Mouse (Mus musculus) midbrain, embryonic 16.5 days (tissue): Measurements from ENCODE around the gene Krt36. TPM values are rescaled to one million over a fixed set of nuclear protein-coding genes. Genes with fewer than 3 reads are reported as not detected.

Source experiments
- ATAC-seq: fragments of 200-750 bp; cut with Nextera tagmentation; 2 replicates; pipeline ENCODE4 v1.8.0; 2017; ENCODE audit warnings: moderate TSS enrichment
- H3K27ac ChIP-seq: fragments of 300-500 bp; sonication (generic); 2 replicates; pipeline ENCODE4 v1.5.1; 2014; ENCODE audit warnings: mild to moderate bottlenecking, low read length, mixed read lengths
- H3K27me3 ChIP-seq: fragments of 300-500 bp; sonication (generic); 2 replicates; pipeline ENCODE4 v1.6.1; 2014; ENCODE audit warnings: low read depth, low read length, mixed read lengths; ENCODE audit not compliant: control insufficient read depth, insufficient read depth
- H3K36me3 ChIP-seq: fragments of 300-500 bp; sonication (generic); 2 replicates; pipeline ENCODE4 v1.6.1; 2014; ENCODE audit warnings: mild to moderate bottlenecking, low read length, moderate library complexity, mixed read lengths; ENCODE audit not compliant: control insufficient read depth, insufficient read depth
- H3K4me1 ChIP-seq: fragments of 300-500 bp; sonication (generic); 2 replicates; pipeline ENCODE4 v1.6.1; 2014; ENCODE audit warnings: mild to moderate bottlenecking, low read length, mixed read lengths; ENCODE audit not compliant: control insufficient read depth, insufficient read depth
- H3K4me2 ChIP-seq: fragments of 300-500 bp; sonication (generic); 2 replicates; pipeline ENCODE4 v1.6.1; 2014; ENCODE audit warnings: mild to moderate bottlenecking, low read length, mixed read lengths
- H3K4me3 ChIP-seq: fragments of 300-500 bp; sonication (generic); 2 replicates; pipeline ENCODE4 v1.5.1; 2014; ENCODE audit warnings: low read depth, mild to moderate bottlenecking, low read length, moderate library complexity, mixed read lengths
- H3K9ac ChIP-seq: fragments of 300-500 bp; sonication (generic); 2 replicates; pipeline ENCODE4 v1.6.1; 2014; ENCODE audit warnings: low read depth, low read length, mixed read lengths
- H3K9me3 ChIP-seq: fragments of 300-500 bp; sonication (generic); replicated peaks from 2 replicates; pipeline ENCODE4 v1.6.1; 2014; ENCODE audit warnings: mild to moderate bottlenecking, low read length, mixed read lengths; ENCODE audit not compliant: control insufficient read depth, poor library complexity, severe bottlenecking
- WGBS: fragments of 180-500 bp; shearing (Covaris S2); extraction: QIAGEN DNeasy Blood & Tissue Kit; methylation state at CpG from one replicate; pipeline ENCODE4 v1.1.7; 2014; 5-methylcytosine and 5-hydroxymethylcytosine counted together
- polyA plus RNA-seq: library from polyadenylated mRNA; unstranded; fragments of >200 nt; fragmentation: Nextera tagmentation; extraction: Ambion mirVana; gene quantifications from 2 replicates; pipeline ENCODE4 v1.2.1, GENCODE M21; 2015

Gene Krt36
- polyA plus RNA-seq, 1 experiment from 2014 or later: not detected

DNA sequence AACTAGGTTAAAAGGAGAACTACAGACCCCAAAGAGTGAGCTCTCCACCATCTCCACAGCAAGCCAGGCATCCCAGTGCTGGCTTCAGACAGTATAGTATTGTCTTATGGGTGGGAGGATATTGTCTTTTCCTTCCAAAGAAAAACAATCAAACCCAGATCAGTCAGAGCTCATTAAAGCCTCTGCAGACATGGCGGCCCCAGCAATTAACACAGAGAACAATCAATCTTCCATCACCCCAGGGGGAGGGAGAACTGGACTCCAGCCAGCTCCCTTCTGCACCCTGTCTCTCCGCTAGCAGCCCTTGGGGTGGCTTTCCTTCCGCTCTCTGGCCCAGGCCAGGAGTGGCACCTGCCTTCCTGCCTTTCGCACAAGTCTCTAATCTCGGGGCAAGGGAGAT lies 32.3 kb upstream of the Krt36 start:
- ATAC-seq: no peak

DNA sequence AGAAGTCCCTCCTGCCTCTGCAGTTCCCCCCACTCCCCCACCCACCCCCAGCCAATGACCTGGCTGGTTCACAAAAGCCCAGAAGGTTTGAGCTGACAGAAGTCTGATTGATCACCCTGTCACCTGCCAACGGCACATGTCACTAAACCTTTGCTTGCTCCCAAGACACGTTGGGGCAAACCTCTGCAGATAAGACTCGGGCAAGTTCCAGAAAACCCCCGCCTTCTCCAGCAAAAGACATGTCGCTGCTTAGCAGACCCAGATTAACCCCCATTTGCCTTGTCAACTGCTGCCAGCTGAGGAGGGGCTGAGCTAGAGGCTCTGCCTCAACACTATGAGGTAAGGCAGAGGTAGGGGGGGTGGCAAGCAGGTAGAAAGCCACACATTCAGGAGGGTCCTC lies 31.1 kb upstream of the Krt36 start:
- H3K36me3 ChIP-seq: no peaks in the 10 kb centered on the region
- no peak overlapping the region for H3K4me3 ChIP-seq
- H3K27ac ChIP-seq: no peak overlapping the region
- WGBS: 31% methylated on average over 5 of the region's 5 CpGs
- H3K9me3 ChIP-seq: no peaks in the 10 kb centered on the region
- ATAC-seq: no peak
- no peak overlapping the region for H3K4me2 ChIP-seq
- no peak overlapping the region for H3K9ac ChIP-seq
- no peaks in the 10 kb centered on the region for H3K27me3 ChIP-seq
- 0 out of 2 replicates have a peak, but pooled peaks cover 3% of the 10 kb centered on the region for H3K4me1 ChIP-seq

More for the DNA sequence above, 32.3 kb upstream of the Krt36 start:
- H3K27me3 ChIP-seq: no peaks in the 10 kb centered on the region
- H3K36me3 ChIP-seq: no peaks in the 10 kb centered on the region
- no peaks in the 10 kb centered on the region for H3K9me3 ChIP-seq
- no peak overlapping the region for H3K27ac ChIP-seq
- no peak overlapping the region for H3K4me2 ChIP-seq
- 0 out of 2 replicates have a peak, but pooled peaks cover 3% of the 10 kb centered on the region for H3K4me1 ChIP-seq
- no peak overlapping the region for H3K4me3 ChIP-seq
- no peak overlapping the region for H3K9ac ChIP-seq
- WGBS: 31% methylated on average over 5 of the region's 5 CpGs

DNA sequence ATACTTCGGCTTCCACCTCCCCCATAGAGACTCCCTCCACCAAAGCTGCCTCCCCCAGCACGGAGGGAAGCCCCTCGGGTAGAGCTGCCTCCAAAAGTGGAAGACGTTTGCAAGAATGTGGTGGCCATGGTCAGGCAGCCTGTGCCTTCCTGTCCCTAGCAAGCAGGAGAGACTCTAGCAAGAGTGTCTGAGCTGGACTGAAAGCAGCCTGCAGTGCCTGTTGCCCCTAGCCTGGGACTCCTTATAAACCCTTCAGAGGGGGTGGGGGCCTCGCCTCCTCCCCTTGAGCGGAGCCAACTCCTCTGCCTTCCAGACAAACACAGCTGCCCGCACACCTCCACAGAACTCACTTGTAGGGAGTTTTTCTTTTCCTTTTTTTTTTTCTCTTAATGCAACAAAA lies 30.3 kb upstream of the Krt36 start, which contains the start of gene Krt15:
Gene Krt15 (minus strand): TSS at position 198 of the 400 bp plus-strand sequence.
- Histone ChIP-seq H3K9ac (no peak within 1 kb of the TSS), H3K36me3 (no peaks in the 10 kb centered on the region), H3K27ac (no peak within 1 kb of the TSS), H3K4me3 (no peak within 1 kb of the TSS), H3K27me3 (no peaks in the 10 kb centered on the region), H3K4me2 (no peak within 1 kb of the TSS), H3K4me1 (0 out of 2 replicates have a peak, but pooled peaks cover 3% of the 10 kb centered on the region), H3K9me3 (no peaks in the 10 kb centered on the region)
- no peak for ATAC-seq
- 65% methylated on average over 7 of the region's 7 CpGs for WGBS

DNA sequence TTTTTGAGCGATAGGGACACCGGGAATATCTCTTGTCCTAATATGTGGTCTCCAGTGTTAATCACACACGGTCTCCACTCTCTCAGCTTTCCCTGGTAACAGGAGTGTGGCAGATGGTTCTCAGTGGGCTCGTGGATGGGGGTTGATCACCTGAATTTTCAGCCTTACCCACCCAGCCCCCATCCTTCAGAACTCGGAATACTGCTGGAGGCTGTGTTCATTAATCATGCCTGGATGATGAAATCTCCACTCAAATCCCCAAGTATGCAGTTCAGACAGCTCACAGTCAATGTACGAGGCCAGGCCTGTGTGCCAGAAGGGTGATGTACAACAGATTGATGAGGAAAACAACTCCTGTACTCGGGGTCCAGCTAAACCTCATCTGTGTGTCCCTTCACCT lies 19.5 kb upstream of the Krt36 start:
- Histone ChIP-seq H3K4me3 (no peak overlapping the region), H3K9ac (no peak overlapping the region), H3K4me1 (no peaks in the 10 kb centered on the region), H3K27ac (no peak overlapping the region), H3K27me3 (no peaks in the 10 kb centered on the region), H3K36me3 (no peaks in the 10 kb centered on the region), H3K9me3 (no peaks in the 10 kb centered on the region), H3K4me2 (no peak overlapping the region)
- ATAC-seq: no peak
- WGBS: 77% methylated on average over 7 of the region's 7 CpGs

DNA sequence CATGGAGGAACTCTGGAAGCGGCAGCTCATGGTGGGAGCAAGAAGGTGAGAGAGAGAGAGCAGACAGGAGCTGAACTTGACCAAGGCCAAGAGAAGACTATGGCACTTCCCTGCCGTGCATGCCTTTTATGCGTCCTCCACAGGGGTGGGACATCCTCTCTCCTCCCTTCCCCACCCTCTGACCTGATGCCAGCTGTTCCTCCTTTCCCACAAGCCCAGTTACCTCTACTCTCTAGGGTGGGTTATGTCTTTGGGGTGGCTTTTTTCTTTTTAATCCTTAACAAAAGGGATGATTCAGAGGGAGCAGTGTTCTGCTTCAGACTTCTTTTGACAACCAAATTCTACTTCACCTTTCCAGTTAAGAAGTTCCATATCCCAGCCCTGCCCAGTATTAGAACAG lies 16.0 kb upstream of the Krt36 start, which contains the start of gene Krt13:
Gene Krt13 (minus strand): TSS at position 101 of the 400 bp plus-strand sequence.
- ATAC-seq: no peak
- Histone ChIP-seq H3K9me3 (no peaks in the 10 kb centered on the region), H3K4me3 (no peak within 1 kb of the TSS), H3K36me3 (no peaks in the 10 kb centered on the region), H3K27ac (no peak within 1 kb of the TSS), H3K4me2 (no peak within 1 kb of the TSS), H3K9ac (no peak within 1 kb of the TSS), H3K27me3 (no peaks in the 10 kb centered on the region), H3K4me1 (no peaks in the 10 kb centered on the region)
- 86% methylated on average over 3 of the region's 3 CpGs for WGBS

DNA sequence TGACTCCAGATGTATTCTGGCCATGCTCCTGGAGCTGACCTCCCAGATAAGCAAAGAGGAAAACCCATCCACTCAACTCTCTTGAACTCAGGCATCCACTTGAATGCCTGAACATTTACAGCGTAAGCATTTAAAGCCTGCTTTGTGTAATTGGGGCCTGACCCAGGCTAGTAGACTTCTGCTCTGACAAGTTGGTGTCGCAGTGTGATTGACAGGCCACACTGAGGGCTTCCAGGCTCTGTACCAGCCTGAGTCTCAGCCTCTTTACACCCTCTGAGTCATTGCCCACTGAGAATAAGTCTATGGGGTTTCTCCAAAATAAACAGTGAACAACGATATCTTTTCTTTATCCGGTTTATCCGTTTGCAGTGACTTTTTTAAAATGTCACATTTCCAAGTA lies 14.9 kb upstream of the Krt36 start:
- Histone ChIP-seq H3K27ac (no peak overlapping the region), H3K27me3 (no peaks in the 10 kb centered on the region), H3K4me1 (no peaks in the 10 kb centered on the region), H3K36me3 (no peaks in the 10 kb centered on the region), H3K4me2 (no peak overlapping the region), H3K4me3 (no peak overlapping the region), H3K9me3 (no peaks in the 10 kb centered on the region), H3K9ac (no peak overlapping the region)
- no peak for ATAC-seq
- 92% methylated on average over 5 of the region's 5 CpGs for WGBS

DNA sequence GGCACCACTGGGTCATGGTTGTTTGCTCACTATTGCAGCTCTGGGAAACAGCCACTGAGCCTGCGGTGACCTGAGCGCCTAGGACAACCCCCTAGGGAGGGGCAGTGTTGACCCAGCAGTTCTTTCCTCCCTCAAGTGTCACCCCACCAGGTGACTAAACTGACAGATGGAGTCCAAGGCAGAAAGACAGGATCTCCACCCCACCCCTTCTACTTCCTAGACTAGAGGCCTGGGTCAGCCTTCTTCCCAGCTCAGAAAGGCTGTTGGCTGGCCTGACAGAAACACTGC lies 8.3 kb upstream of the Krt36 start:
- no peak overlapping the region for H3K4me3 ChIP-seq
- no peak overlapping the region for H3K4me2 ChIP-seq
- 66% methylated on average over 2 of the region's 2 CpGs for WGBS
- H3K36me3 ChIP-seq: no peaks in the 10 kb centered on the region
- H3K27me3 ChIP-seq: no peaks in the 10 kb centered on the region
- no peaks in the 10 kb centered on the region for H3K9me3 ChIP-seq
- H3K4me1 ChIP-seq: no peaks in the 10 kb centered on the region
- H3K27ac ChIP-seq: no peak overlapping the region
- ATAC-seq: no peak
- H3K9ac ChIP-seq: no peak overlapping the region

DNA sequence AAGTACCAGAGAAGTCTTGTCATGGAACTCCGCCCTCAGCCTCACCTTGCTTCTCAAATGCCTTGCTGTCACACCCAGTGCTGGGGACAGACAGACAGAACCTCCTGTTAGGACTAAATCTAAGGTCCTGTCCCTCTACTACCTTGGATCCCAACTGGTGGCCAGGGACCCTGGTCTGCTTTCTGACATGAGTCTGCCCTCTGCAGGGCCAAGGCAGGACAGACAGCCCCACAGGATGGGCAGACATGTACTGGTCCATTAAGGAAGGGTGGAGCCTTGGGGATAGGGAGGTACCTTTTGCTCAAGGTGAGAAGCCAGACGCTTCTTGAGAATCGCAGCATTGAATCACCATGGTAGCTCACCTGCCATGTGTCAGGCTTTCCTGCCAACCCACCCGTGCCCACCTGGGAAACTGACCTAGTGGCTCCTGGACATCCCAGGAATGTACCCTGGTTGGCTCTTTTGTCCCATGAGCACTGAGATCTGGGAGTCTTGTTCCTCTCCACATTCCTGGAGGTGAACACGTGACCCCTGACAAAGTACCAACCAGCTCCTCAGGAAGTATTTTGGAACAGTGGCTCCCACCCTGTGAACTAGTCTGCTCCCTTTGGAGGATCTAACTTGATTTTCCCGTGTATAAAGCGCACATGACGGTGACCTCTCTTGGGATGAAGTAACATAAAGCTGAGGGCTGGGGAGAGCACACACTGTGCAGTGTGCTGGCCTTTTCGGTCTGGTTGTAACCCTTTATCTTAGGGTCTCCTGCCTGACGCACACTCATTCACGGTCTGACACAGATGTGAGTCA lies 7.7 kb upstream of the Krt36 start:
- Histone ChIP-seq H3K27ac (no peak overlapping the region), H3K36me3 (no peaks in the 10 kb centered on the region)
- WGBS: 85% methylated on average over 11 of the region's 11 CpGs

DNA sequence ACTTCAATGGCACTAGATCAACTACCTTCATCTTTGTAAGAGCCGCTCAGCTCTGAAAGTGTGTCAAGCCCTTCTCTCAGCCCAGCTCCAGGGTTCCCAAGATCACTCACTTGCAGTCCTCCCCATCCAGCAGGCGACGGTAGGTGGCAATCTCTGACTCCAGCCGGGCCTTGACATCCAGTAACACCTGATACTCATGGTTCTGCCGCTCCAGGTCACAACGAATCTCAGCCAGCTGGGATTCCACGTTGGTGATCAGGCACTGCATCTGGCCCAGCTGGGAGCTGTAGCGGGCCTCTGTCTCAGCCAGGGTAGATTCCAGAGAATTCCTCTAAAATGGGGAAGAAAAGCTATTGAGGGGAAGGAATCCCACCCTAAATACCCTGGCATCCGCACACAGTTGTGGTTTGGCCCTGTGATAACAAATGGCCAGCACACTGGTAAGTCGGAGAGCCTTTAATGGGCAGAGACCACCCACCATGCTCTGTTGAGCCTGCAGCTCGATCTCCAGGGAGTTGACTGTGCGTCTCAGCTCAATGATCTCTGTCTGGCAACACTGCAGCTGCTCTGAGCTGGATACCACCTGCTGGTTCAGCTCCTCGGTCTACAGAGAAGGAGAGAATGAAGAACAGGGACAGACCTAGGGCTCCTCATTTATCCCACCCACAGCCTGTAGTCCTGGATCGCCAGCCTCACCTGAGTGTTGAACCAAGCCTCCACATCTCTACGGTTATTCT lies 2.6 kb downstream of the Krt36 start:
- WGBS: 65% methylated on average over 15 of the region's 15 CpGs
- no peaks in the 10 kb centered on the region for H3K36me3 ChIP-seq
- no peak for ATAC-seq

More for the DNA sequence above, 7.7 kb upstream of the Krt36 start:
- no peaks in the 10 kb centered on the region for H3K4me1 ChIP-seq
- H3K27me3 ChIP-seq: no peaks in the 10 kb centered on the region
- H3K9ac ChIP-seq: no peak overlapping the region
- H3K4me3 ChIP-seq: no peak overlapping the region
- ATAC-seq: no peak
- H3K4me2 ChIP-seq: no peak overlapping the region
- no peaks in the 10 kb centered on the region for H3K9me3 ChIP-seq

More for the DNA sequence above, 2.6 kb downstream of the Krt36 start:
- Histone ChIP-seq H3K27ac (no peak overlapping the region), H3K4me2 (no peak overlapping the region), H3K27me3 (no peaks in the 10 kb centered on the region), H3K4me3 (no peak overlapping the region), H3K4me1 (no peaks in the 10 kb centered on the region), H3K9me3 (no peaks in the 10 kb centered on the region), H3K9ac (no peak overlapping the region)
